Mouse (Mus musculus) heart, adult 8-10 months (tissue): ENCODE data around the gene Tmem229b. TPM values are rescaled to one million over a fixed set of nuclear protein-coding genes. Genes with fewer than 3 reads are reported as not detected.
"Not testable (repeated sequence)": the region's sequence is repeated elsewhere in the genome, so short reads cannot be mapped to it uniquely, and the experiment has no call there.

Source experiments
- DNase-seq: peaks from one replicate; pipeline ENCODE4 v3.0.0; 2022; ENCODE audit warnings: low spot score
- total RNA-seq, 4 experiments: library from RNA; stranded (reverse); gene quantifications; 2 replicates each; pipeline ENCODE4 v1.2.4; 2022

Gene Tmem229b
- total RNA-seq, 4 experiments from 2014 or later = 2.3 to 4.4 (median 2.9) TPM

- DNase-seq = peak; percentile 59
These were observed 825 bp downstream of the Tmem229b start for GRCm38 (mm10) chr12:79006478-79007125.

- no peak for DNase-seq
These were observed 1.4 kb downstream of the Tmem229b start for GRCm38 (mm10) chr12:79006076-79006475.

- DNase-seq = no peak
These were observed 2.0 kb downstream of the Tmem229b start for GRCm38 (mm10) chr12:79005456-79005855.

GRCm38 (mm10) chr12:79002978-79003377, 4.4 kb downstream of the Tmem229b start:
- DNase-seq = no peak

- DNase-seq = no peak
These were observed 5.0 kb downstream of the Tmem229b start for GRCm38 (mm10) chr12:79002406-79002805.

GRCm38 (mm10) chr12:78996711-78997110, 10.7 kb downstream of the Tmem229b start:
- no peak for DNase-seq

- no peak for DNase-seq
These were observed 11.2 kb downstream of the Tmem229b start for GRCm38 (mm10) chr12:78996271-78996670.

- DNase-seq = no peak
These were observed 19.8 kb downstream of the Tmem229b start for GRCm38 (mm10) chr12:78987581-78988081.

- DNase-seq = peak; percentile 57
These were observed 23.4 kb downstream of the Tmem229b start for GRCm38 (mm10) chr12:78984035-78984432.

- no peak for DNase-seq
These were observed 24.0 kb downstream of the Tmem229b start for GRCm38 (mm10) chr12:78983296-78984034.

GRCm38 (mm10) chr12:78981938-78982825, 25.2 kb downstream of the Tmem229b start:
- DNase-seq = no peak

- no peak for DNase-seq
These were observed 26.3 kb downstream of the Tmem229b start for GRCm38 (mm10) chr12:78981131-78981530.

GRCm38 (mm10) chr12:78980683-78981091, 26.7 kb downstream of the Tmem229b start:
- peak; percentile 76 for DNase-seq

GRCm38 (mm10) chr12:78977552-78977951, 29.9 kb downstream of the Tmem229b start:
- no peak for DNase-seq

- DNase-seq = no peak
These were observed 30.3 kb downstream of the Tmem229b start for GRCm38 (mm10) chr12:78977078-78977477.

GRCm38 (mm10) chr12:78975836-78976235, 31.6 kb downstream of the Tmem229b start:
- DNase-seq = no peak

GRCm38 (mm10) chr12:78974767-78975166, 32.7 kb downstream of the Tmem229b start:
- no peak for DNase-seq

GRCm38 (mm10) chr12:78973779-78974178, 33.6 kb downstream of the Tmem229b start:
- no peak for DNase-seq

- DNase-seq = peak; percentile 60
These were observed 35.8 kb downstream of the Tmem229b start for GRCm38 (mm10) chr12:78971649-78972048.

- DNase-seq = no peak
These were observed 36.7 kb downstream of the Tmem229b start for GRCm38 (mm10) chr12:78970725-78971124.

GRCm38 (mm10) chr12:78964496-78964895, 42.9 kb downstream of the Tmem229b start:
- not testable (repeated sequence) for DNase-seq

- no peak for DNase-seq
These were observed 51.0 kb downstream of the Tmem229b start for GRCm38 (mm10) chr12:78956405-78956804.
